Mouse (Mus musculus) stomach, postnatal 0 days (tissue): Measurements from ENCODE around the gene Olfr721-ps1.

Experiments
- CTCF ChIP-seq: IDR thresholded peaks from 2 replicates; pipeline ENCODE4 v1.5.1; 2016; ENCODE audit warnings: antibody characterized with exemption, low read depth, mild to moderate bottlenecking, moderate library complexity
- EP300 ChIP-seq: optimal IDR thresholded peaks from 2 replicates; pipeline ENCODE3; 2016; ENCODE audit warnings: antibody characterized with exemption

DNA sequence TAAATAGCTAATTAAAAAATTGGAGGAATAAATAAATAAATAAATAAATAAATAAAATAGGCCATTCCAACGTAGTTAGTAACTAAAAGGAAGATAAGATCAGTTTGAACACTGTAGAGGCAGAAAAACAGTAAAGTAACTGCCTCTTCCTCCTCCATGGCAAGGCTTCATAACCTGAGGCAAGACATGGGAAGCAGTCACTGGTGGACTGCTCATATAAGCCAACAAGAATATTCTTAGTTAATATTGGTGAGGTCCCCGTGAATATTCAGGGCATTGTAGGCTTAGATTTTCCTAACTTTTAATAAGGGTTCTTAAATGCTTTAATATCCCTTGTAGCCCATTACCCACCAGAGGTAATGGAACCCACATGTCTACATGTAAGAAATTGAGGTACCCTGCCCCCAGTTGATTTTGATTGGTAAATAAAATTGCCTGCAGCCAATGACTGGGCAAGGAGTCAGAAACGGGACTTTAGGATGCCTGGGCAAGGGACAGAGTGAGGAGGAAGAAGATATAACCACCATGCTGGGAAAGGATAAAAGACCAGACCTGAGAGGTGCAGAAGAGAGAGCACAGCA lies 35.1 kb downstream of the Olfr721-ps1 start:
- TF ChIP-seq CTCF: no peak
- TF ChIP-seq EP300: no peak
